Mouse (Mus musculus) inflammation-experienced regulatory T-cells, adult 6 months (primary cell): Measurements from ENCODE around the gene Arhgap6. TPM values are rescaled to one million over a fixed set of nuclear protein-coding genes. Genes with fewer than 3 reads are reported as not detected.

Experiments
- ATAC-seq: one replicate; pipeline ENCODE4 v1.8.0; 2017
- polyA plus RNA-seq, 3 experiments: library from polyadenylated mRNA; unstranded; fragments of 100-300 nt; shearing (Covaris generic); gene quantifications; one replicate each; pipeline ENCODE4 v1.2.1; 2017

The Arhgap6 gene
- polyA plus RNA-seq, 3 experiments from 2014 or later: 0.11 to 0.25 TPM; not detected in 1

- no peak for ATAC-seq
Measured at GRCm38 (mm10) chrX:169123115-169123772, 328.3 kb downstream of the Arhgap6 start.

GRCm38 (mm10) chrX:169123773-169124151 is 328.9 kb downstream of the Arhgap6 start:
- no peak for ATAC-seq

- no peak for ATAC-seq
Measured at GRCm38 (mm10) chrX:169139758-169140157, 344.9 kb downstream of the Arhgap6 start.

GRCm38 (mm10) chrX:169140467-169140866 is 345.6 kb downstream of the Arhgap6 start:
- ATAC-seq: no peak

- ATAC-seq: no peak
Measured at GRCm38 (mm10) chrX:169153805-169154204, 358.9 kb downstream of the Arhgap6 start.

- ATAC-seq: no peak
Measured at GRCm38 (mm10) chrX:169158385-169158784, 363.5 kb downstream of the Arhgap6 start.

GRCm38 (mm10) chrX:169170981-169171380 is 376.1 kb downstream of the Arhgap6 start:
- ATAC-seq: no peak

GRCm38 (mm10) chrX:169173796-169174195 is 378.9 kb downstream of the Arhgap6 start:
- ATAC-seq: no peak

- ATAC-seq: no peak
Measured at GRCm38 (mm10) chrX:169178634-169179033, 383.7 kb downstream of the Arhgap6 start.

- no peak for ATAC-seq
Measured at GRCm38 (mm10) chrX:169187100-169187499, 392.2 kb downstream of the Arhgap6 start, which contains the start of gene Amelx. Gene Amelx (minus strand): TSS chrX:169187200.

GRCm38 (mm10) chrX:169210019-169210418 is 415.1 kb downstream of the Arhgap6 start:
- ATAC-seq: no peak

- no peak for ATAC-seq
Measured at GRCm38 (mm10) chrX:169220064-169220463, 425.2 kb downstream of the Arhgap6 start.

GRCm38 (mm10) chrX:169222357-169223062 is 427.6 kb downstream of the Arhgap6 start:
- ATAC-seq: no peak

GRCm38 (mm10) chrX:169255915-169256314 is 461.0 kb downstream of the Arhgap6 start:
- no peak for ATAC-seq

- ATAC-seq: no peak
Measured at GRCm38 (mm10) chrX:169256741-169257140, 461.8 kb downstream of the Arhgap6 start.

GRCm38 (mm10) chrX:169261034-169261433 is 466.1 kb downstream of the Arhgap6 start:
- no peak for ATAC-seq

GRCm38 (mm10) chrX:169262212-169262611 is 467.3 kb downstream of the Arhgap6 start:
- no peak for ATAC-seq

- ATAC-seq: no peak
Measured at GRCm38 (mm10) chrX:169263433-169264172, 468.7 kb downstream of the Arhgap6 start.

- no peak for ATAC-seq
Measured at GRCm38 (mm10) chrX:169299579-169299978, 504.7 kb downstream of the Arhgap6 start.

- ATAC-seq: no peak
Measured at GRCm38 (mm10) chrX:169302271-169303045, 507.6 kb downstream of the Arhgap6 start.

- ATAC-seq: no peak
Measured at GRCm38 (mm10) chrX:169303945-169304344, 509.0 kb downstream of the Arhgap6 start.

GRCm38 (mm10) chrX:169308559-169308958 is 513.7 kb downstream of the Arhgap6 start:
- ATAC-seq: no peak
